Mouse (Mus musculus) adrenal gland, postnatal 36 days (tissue): Measurements from ENCODE around the gene Vmn1r177. TPM values are rescaled to one million over a fixed set of nuclear protein-coding genes. Genes with fewer than 3 reads are reported as not detected.
"Not testable (repeated sequence)": the region's sequence is repeated elsewhere in the genome, so short reads cannot be mapped to it uniquely, and the experiment has no call there.

ENCODE experiments used
- DNase-seq, 2 experiments: peaks; one replicate each; pipeline ENCODE4 v3.0.0; 2021; ENCODE audit warnings: mixed read lengths in 1 of 2
- long read RNA-seq, 2 experiments: library from polyadenylated mRNA; stranded (forward); transcript quantifications; one replicate each; pipeline ENCODE4 v2.0.0; 2021; ENCODE audit warnings: borderline sequencing depth in 2 of 2
- total RNA-seq, 2 experiments: library from RNA; stranded (reverse); gene quantifications; 2 replicates each; pipeline ENCODE4 v1.2.3; 2021

Vmn1r177 gene
- not detected for total RNA-seq
- long read RNA-seq, experiment 1: 0 reads
- long read RNA-seq, experiment 2: 0 reads

- not testable (repeated sequence) for DNase-seq
These were observed at the start of gene Vmn1r177 for GRCm38 (mm10) chr7:23866349-23866748. TSS of gene Vmn1r177 (minus strand) at chr7:23866449.

- DNase-seq: no peak
These were observed 25.5 kb upstream of the Vmn1r177 start, which contains the start of gene Vmn1r178 for GRCm38 (mm10) chr7:23891709-23892108. TSS of gene Vmn1r178 (plus strand) at chr7:23892009.

DNA sequence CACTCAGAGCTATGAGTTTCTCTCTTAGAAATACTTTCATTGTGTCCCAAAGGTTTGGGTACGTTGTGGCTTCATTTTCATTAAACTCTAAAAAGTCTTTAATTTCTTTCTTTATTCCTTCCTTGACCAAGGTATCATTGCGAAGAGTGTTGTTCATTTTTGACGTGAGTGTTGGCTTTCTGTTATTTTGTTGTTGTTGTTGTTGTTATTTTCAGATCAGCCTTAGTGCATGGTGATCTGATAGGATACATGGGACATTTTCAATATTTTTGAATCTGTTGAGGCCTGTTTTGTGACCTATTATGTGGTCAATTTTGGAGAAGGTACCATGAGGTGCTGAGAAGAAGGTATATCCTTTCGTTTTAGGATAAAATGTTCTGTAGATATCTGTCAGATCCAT lies 10.7 kb upstream of the Vmn1r177 start:
- not testable (repeated sequence) for DNase-seq

DNA sequence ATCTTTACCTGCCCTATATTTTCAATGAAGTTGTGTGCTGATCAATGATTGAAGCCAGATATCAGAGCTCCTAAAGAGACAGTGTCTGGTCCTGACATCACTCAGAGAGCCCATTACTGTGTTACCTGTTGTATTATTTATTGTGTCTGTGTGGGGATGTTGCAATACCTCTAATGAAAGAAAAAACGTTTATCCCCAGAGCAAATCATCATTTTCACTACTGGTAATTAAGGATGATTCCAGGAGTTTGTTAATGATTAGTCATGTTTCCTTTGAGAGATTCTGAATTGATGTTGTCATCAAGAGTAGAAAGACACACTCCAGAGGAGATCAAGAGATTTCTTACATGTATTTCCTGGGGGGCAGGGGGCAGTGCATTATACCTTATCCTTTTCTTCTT lies 29.0 kb downstream of the Vmn1r177 start, which contains the start of gene Vmn1r176:
Gene Vmn1r176 (minus strand): TSS at position 101 of the 400 bp plus-strand sequence.
- DNase-seq: not testable (repeated sequence)

Other genes starting within 250 kb of the Vmn1r177 start
- not detected for gene Vmn1r171, start 235.7 kb downstream of the Vmn1r177 start, total RNA-seq
- gene Vmn1r172, start 208.1 kb downstream of the Vmn1r177 start, total RNA-seq: not detected
- gene Vmn1r173, start 165.7 kb downstream of the Vmn1r177 start, total RNA-seq: not detected
- not detected for gene Vmn1r174, start 114.2 kb downstream of the Vmn1r177 start, total RNA-seq
- not detected for gene Vmn1r175, start 55.8 kb downstream of the Vmn1r177 start, total RNA-seq
- not detected for gene Vmn1r176, start 29.1 kb downstream of the Vmn1r177 start, total RNA-seq
- gene Vmn1r178, start 25.6 kb upstream of the Vmn1r177 start, total RNA-seq: not detected
- gene Vmn1r179, start 60.5 kb upstream of the Vmn1r177 start, total RNA-seq: not detected
- not detected for gene Vmn1r180, start 84.2 kb upstream of the Vmn1r177 start, total RNA-seq
- gene Vmn1r181, start 108.2 kb upstream of the Vmn1r177 start, total RNA-seq: not detected
- not detected for gene V1rd19, start 135.2 kb upstream of the Vmn1r177 start, total RNA-seq
- not detected for gene Vmn1r183, start 186.8 kb upstream of the Vmn1r177 start, total RNA-seq
- 10 to 100 TPM; 23.3 to 26.3 TPM for gene Zfp180, start 215.5 kb upstream of the Vmn1r177 start, total RNA-seq
- gene Zfp112, start 245.9 kb upstream of the Vmn1r177 start, total RNA-seq: 1 to 10 TPM; 2.8 to 3.4 TPM